Mouse (Mus musculus): ENCODE measurements around the gene Klf12. TPM values are rescaled to one million over a fixed set of nuclear protein-coding genes. Genes with fewer than 3 reads are reported as not detected.

Klf12 gene
- polyA plus RNA-seq, 1 experiment = not detected

- no peak for TF ChIP-seq CTCF (IDR thresholded peaks at IDR 0.05; ENCODE audit: control insufficient read depth, insufficient read depth, low read length)
- TF ChIP-seq POLR2A (IDR thresholded peaks at IDR 0.05; ENCODE audit: borderline replicate concordance, control insufficient read depth, low read depth, low read length) = no peak
- H3K4me1 ChIP-seq (ENCODE audit: control insufficient read depth, insufficient read depth, low read length) = no peaks in the 10 kb centered on the region
- WGBS = 28% methylated on average over 1 of the region's 1 CpGs
- no peak overlapping the region for H3K27ac ChIP-seq (ENCODE audit: control insufficient read depth, insufficient read depth, low read depth, low read length, poor library complexity)
- no peak overlapping the region for H3K4me3 ChIP-seq (replicated peaks; ENCODE audit: control insufficient read depth, low read depth, low read length)
These were observed 172.7 kb downstream of the Klf12 start for GRCm38 (mm10) chr14:100111735-100112134.

- Histone ChIP-seq H3K27ac (ENCODE audit: control insufficient read depth, insufficient read depth, low read depth, low read length, poor library complexity) (no peak overlapping the region), H3K4me1 (ENCODE audit: control insufficient read depth, insufficient read depth, low read length) (no peaks in the 10 kb centered on the region), H3K4me3 (replicated peaks; ENCODE audit: control insufficient read depth, low read depth, low read length) (no peak overlapping the region)
- WGBS = 83% methylated on average over 6 of the region's 6 CpGs
- no peak for TF ChIP-seq CTCF (IDR thresholded peaks at IDR 0.05; ENCODE audit: control insufficient read depth, insufficient read depth, low read length)
- TF ChIP-seq POLR2A (IDR thresholded peaks at IDR 0.05; ENCODE audit: borderline replicate concordance, control insufficient read depth, low read depth, low read length) = no peak
These were observed 174.9 kb downstream of the Klf12 start for GRCm38 (mm10) chr14:100109563-100109962.

DNA sequence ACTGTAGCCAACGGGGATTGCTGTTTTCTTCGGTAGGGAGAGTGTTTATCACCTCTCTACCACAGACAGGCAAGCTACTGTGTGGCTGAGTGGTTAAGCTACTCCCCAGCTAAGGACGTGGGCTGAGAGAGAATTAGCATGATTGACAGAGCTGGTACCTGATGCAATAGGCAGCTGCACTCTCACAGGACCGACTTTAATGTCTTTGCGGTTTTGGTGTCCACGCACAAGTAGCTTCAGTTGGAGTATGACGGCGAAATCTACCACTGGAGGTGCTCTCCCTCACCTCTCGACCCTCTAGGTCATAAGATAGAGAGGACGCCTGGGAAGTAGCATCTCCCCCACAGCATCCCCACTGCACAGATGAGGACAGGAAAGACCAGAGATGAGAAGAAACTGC lies 178.9 kb downstream of the Klf12 start:
- Histone ChIP-seq H3K27ac (ENCODE audit: control insufficient read depth, insufficient read depth, low read depth, low read length, poor library complexity) (no peak overlapping the region), H3K4me3 (replicated peaks; ENCODE audit: control insufficient read depth, low read depth, low read length) (no peak overlapping the region), H3K4me1 (ENCODE audit: control insufficient read depth, insufficient read depth, low read length) (no peaks in the 10 kb centered on the region)
- 78% methylated on average over 10 of the region's 10 CpGs for WGBS
- TF ChIP-seq CTCF (IDR thresholded peaks at IDR 0.05; ENCODE audit: control insufficient read depth, insufficient read depth, low read length) (no peak), POLR2A (IDR thresholded peaks at IDR 0.05; ENCODE audit: borderline replicate concordance, control insufficient read depth, low read depth, low read length) (no peak)

GRCm38 (mm10) chr14:100104818-100105217 lies 179.7 kb downstream of the Klf12 start:
- H3K4me3 ChIP-seq (replicated peaks; ENCODE audit: control insufficient read depth, low read depth, low read length) = no peak overlapping the region
- 84% methylated on average over 12 of the region's 12 CpGs for WGBS
- no peak for TF ChIP-seq CTCF (IDR thresholded peaks at IDR 0.05; ENCODE audit: control insufficient read depth, insufficient read depth, low read length)
- TF ChIP-seq POLR2A (IDR thresholded peaks at IDR 0.05; ENCODE audit: borderline replicate concordance, control insufficient read depth, low read depth, low read length) = no peak

DNA sequence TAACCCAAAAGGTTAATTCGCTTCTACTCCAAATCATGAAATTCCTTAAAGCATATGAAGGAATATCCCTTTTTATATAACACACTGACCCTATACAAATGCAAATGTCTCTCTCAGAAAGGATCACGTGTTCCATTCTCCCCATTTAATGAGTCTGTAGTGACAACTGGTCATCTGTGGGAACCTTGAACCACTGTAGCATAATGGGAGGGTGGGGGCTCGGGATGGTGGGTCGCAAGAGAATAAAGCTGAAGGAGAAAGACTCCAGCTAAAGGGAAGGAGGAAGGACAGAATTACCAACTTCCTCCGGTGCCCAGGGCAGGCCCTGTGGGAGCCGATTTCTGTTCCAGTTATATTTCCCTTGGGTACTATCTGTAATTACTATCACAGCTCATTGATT lies 180.7 kb downstream of the Klf12 start:
- no peak for TF ChIP-seq POLR2A (IDR thresholded peaks at IDR 0.05; ENCODE audit: borderline replicate concordance, control insufficient read depth, low read depth, low read length)
- TF ChIP-seq CTCF (IDR thresholded peaks at IDR 0.05; ENCODE audit: control insufficient read depth, insufficient read depth, low read length) = no peak
- H3K4me3 ChIP-seq (replicated peaks; ENCODE audit: control insufficient read depth, low read depth, low read length) = no peak overlapping the region
- H3K4me1 ChIP-seq (ENCODE audit: control insufficient read depth, insufficient read depth, low read length) = no peaks in the 10 kb centered on the region
- 78% methylated on average over 6 of the region's 6 CpGs for WGBS
- H3K27ac ChIP-seq (ENCODE audit: control insufficient read depth, insufficient read depth, low read depth, low read length, poor library complexity) = no peak overlapping the region

More at GRCm38 (mm10) chr14:100104818-100105217, 179.7 kb downstream of the Klf12 start:
- Histone ChIP-seq H3K27ac (ENCODE audit: control insufficient read depth, insufficient read depth, low read depth, low read length, poor library complexity) (no peak overlapping the region), H3K4me1 (ENCODE audit: control insufficient read depth, insufficient read depth, low read length) (no peaks in the 10 kb centered on the region)

- WGBS = 80% methylated on average over 10 of the region's 10 CpGs
- H3K4me1 ChIP-seq (ENCODE audit: control insufficient read depth, insufficient read depth, low read length) = no peaks in the 10 kb centered on the region
- no peak for TF ChIP-seq CTCF (IDR thresholded peaks at IDR 0.05; ENCODE audit: control insufficient read depth, insufficient read depth, low read length)
- no peak for TF ChIP-seq POLR2A (IDR thresholded peaks at IDR 0.05; ENCODE audit: borderline replicate concordance, control insufficient read depth, low read depth, low read length)
- H3K4me3 ChIP-seq (replicated peaks; ENCODE audit: control insufficient read depth, low read depth, low read length) = no peak overlapping the region
- H3K27ac ChIP-seq (ENCODE audit: control insufficient read depth, insufficient read depth, low read depth, low read length, poor library complexity) = no peak overlapping the region
These were observed 187.0 kb downstream of the Klf12 start for GRCm38 (mm10) chr14:100097208-100098189.

GRCm38 (mm10) chr14:100095730-100096129 lies 188.7 kb downstream of the Klf12 start:
- TF ChIP-seq POLR2A (IDR thresholded peaks at IDR 0.05; ENCODE audit: borderline replicate concordance, control insufficient read depth, low read depth, low read length) = no peak
- no peak for TF ChIP-seq CTCF (IDR thresholded peaks at IDR 0.05; ENCODE audit: control insufficient read depth, insufficient read depth, low read length)
- 71% methylated on average over 3 of the region's 3 CpGs for WGBS
- Histone ChIP-seq H3K4me1 (ENCODE audit: control insufficient read depth, insufficient read depth, low read length) (no peaks in the 10 kb centered on the region), H3K27ac (ENCODE audit: control insufficient read depth, insufficient read depth, low read depth, low read length, poor library complexity) (no peak overlapping the region), H3K4me3 (replicated peaks; ENCODE audit: control insufficient read depth, low read depth, low read length) (no peak overlapping the region)

- TF ChIP-seq POLR2A (IDR thresholded peaks at IDR 0.05; ENCODE audit: borderline replicate concordance, control insufficient read depth, low read depth, low read length) (no peak), CTCF (IDR thresholded peaks at IDR 0.05; ENCODE audit: control insufficient read depth, insufficient read depth, low read length) (no peak)
- Histone ChIP-seq H3K27ac (ENCODE audit: control insufficient read depth, insufficient read depth, low read depth, low read length, poor library complexity) (no peak overlapping the region), H3K4me3 (replicated peaks; ENCODE audit: control insufficient read depth, low read depth, low read length) (no peak overlapping the region), H3K4me1 (ENCODE audit: control insufficient read depth, insufficient read depth, low read length) (no peaks in the 10 kb centered on the region)
- WGBS = 68% methylated on average over 1 of the region's 1 CpGs
These were observed 194.0 kb downstream of the Klf12 start for GRCm38 (mm10) chr14:100090517-100090916.
